Mouse (Mus musculus) stomach, embryonic 14.5 days (tissue): ENCODE measurements around the gene E330021D16Rik. TPM values are rescaled to one million over a fixed set of nuclear protein-coding genes. Genes with fewer than 3 reads are reported as not detected.

Source experiments
- polyA plus RNA-seq: library from polyadenylated mRNA; unstranded; fragments of >200 nt; fragmentation: Nextera tagmentation; extraction: Ambion mirVana; gene quantifications from 2 replicates; pipeline ENCODE4 v1.2.1, GENCODE M21; 2014

The E330021D16Rik gene
- polyA plus RNA-seq, 1 experiment from 2014 or later = 0.36 TPM

Other genes with a start within 250 kb of the E330021D16Rik start
- gene Grin2b, start 242.1 kb downstream of the E330021D16Rik start, polyA plus RNA-seq = 1.8 and 2.7 TPM in 2 replicates
- gene Gm8994, start 88.0 kb downstream of the E330021D16Rik start, polyA plus RNA-seq = not detected in 2 replicates
- gene Atf7ip, start 90.6 kb upstream of the E330021D16Rik start, polyA plus RNA-seq = 49.9 and 59.3 TPM in 2 replicates
- gene Plbd1, start 246.4 kb upstream of the E330021D16Rik start, polyA plus RNA-seq = 6.0 and 6.7 TPM in 2 replicates